Mouse (Mus musculus): ENCODE measurements around the gene Srl.

DNA sequence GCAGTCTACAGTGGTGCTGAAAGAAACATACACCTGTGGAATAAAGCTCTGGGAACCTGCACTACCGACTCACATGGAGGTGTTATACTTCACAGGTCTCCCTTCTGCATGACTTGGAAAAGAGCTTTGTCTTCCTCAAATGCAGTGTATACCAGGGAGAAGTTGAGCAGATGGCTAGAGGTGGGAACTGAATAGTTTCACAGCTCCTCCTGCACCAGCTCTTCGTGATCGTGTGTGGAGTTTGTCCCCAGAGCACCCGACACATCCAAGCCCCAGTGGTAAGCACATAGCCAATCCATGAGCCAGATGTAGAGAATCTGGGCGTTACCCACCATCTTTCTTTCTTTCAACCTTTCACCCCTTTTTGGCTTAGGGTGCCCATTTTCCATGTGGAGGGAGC is 111.4 kb downstream of the Srl start:
- TF ChIP-seq CTCF (IDR thresholded peaks at IDR 0.05; ENCODE audit: extremely low read depth, insufficient read depth, low read length) (no peak), POLR2A (IDR thresholded peaks at IDR 0.05; ENCODE audit: extremely low read depth, insufficient read depth, low read length) (no peak)
